Mouse (Mus musculus) MEL (cell line): Measurements from ENCODE around the gene Ttc32. TPM values are rescaled to one million over a fixed set of nuclear protein-coding genes. Genes with fewer than 3 reads are reported as not detected.

Experiments used
- DNase-seq: peaks from one replicate; pipeline ENCODE4 v3.0.0; 2011; ENCODE audit warnings: low read depth, low spot score
- H3K27ac ChIP-seq: 2 replicates; pipeline ENCODE4 v1.5.1; 2012; ENCODE audit warnings: low read depth, mild to moderate bottlenecking, control low read depth, low read length, moderate library complexity; ENCODE audit not compliant: control insufficient read depth
- H3K27me3 ChIP-seq, 2 experiments: fragments of 150-350 bp in 1 of 2; sonication (generic) in 1 of 2; 2 replicates each; pipeline ENCODE4 v1.6.1; 2012; ENCODE audit warnings: low read length in 2 of 2, mild to moderate bottlenecking in 2 of 2, improper control_type of control experiment in 1 of 2, moderate library complexity in 1 of 2; ENCODE audit not compliant: insufficient read depth in 2 of 2, control insufficient read depth in 1 of 2
- H3K36me3 ChIP-seq, 2 experiments: 2 replicates each; pipeline ENCODE4 v1.6.1; 2012 to 2014; ENCODE audit warnings: low read length in 2 of 2, improper control_type of control experiment in 1 of 2, inconsistent platforms in 1 of 2, mild to moderate bottlenecking in 1 of 2; ENCODE audit not compliant: insufficient read depth in 2 of 2, control insufficient read depth in 1 of 2
- H3K4me1 ChIP-seq, 2 experiments: fragments of 150-350 bp in 1 of 2; sonication (generic) in 1 of 2; 2 replicates each; pipeline ENCODE4 v1.6.1; 2012; ENCODE audit warnings: low read length in 2 of 2, improper control_type of control experiment in 1 of 2, mild to moderate bottlenecking in 1 of 2; ENCODE audit not compliant: insufficient read depth in 2 of 2, control insufficient read depth in 1 of 2
- H3K4me3 ChIP-seq, 2 experiments: fragments of 150-350 bp in 1 of 2; sonication (generic) in 1 of 2; 2 replicates each; pipeline ENCODE4 v1.5.1; 2012; ENCODE audit warnings: low read depth in 2 of 2, low read length in 2 of 2, mild to moderate bottlenecking in 2 of 2, moderate library complexity in 2 of 2, control low read depth in 1 of 2, improper control_type of control experiment in 1 of 2; ENCODE audit not compliant: control insufficient read depth in 1 of 2, insufficient read depth in 1 of 2
- H3K79me2 ChIP-seq: 2 replicates; pipeline ENCODE4 v1.6.1; 2012; ENCODE audit warnings: mild to moderate bottlenecking, low read length, moderate library complexity; ENCODE audit not compliant: control insufficient read depth, poor library complexity, insufficient read depth
- H3K9ac ChIP-seq: 2 replicates; pipeline ENCODE4 v1.6.1; 2012; ENCODE audit warnings: low read depth, mild to moderate bottlenecking, control low read depth, low read length, moderate library complexity; ENCODE audit not compliant: control insufficient read depth, poor library complexity, severe bottlenecking
- H3K9me3 ChIP-seq: fragments of 150-350 bp; sonication (generic); replicated peaks from 2 replicates; pipeline ENCODE4 v1.6.1; 2012; ENCODE audit warnings: mild to moderate bottlenecking, low read length, improper control_type of control experiment, moderate library complexity; ENCODE audit not compliant: insufficient read depth
- CHD2 ChIP-seq: IDR thresholded peaks from 2 replicates; pipeline ENCODE4 v1.6.1; 2011; ENCODE audit warnings: low read length, improper control_type of control experiment
- E2F4 ChIP-seq: IDR thresholded peaks from 2 replicates; pipeline ENCODE4 v1.6.1; 2011; ENCODE audit warnings: low read depth, low read length, improper control_type of control experiment, borderline replicate concordance
- HCFC1 ChIP-seq: IDR thresholded peaks from 2 replicates; pipeline ENCODE4 v1.6.1; 2012; ENCODE audit warnings: low read depth, mild to moderate bottlenecking, inconsistent platforms, low read length, improper control_type of control experiment, moderate library complexity
- JUND ChIP-seq: IDR thresholded peaks from 2 replicates; pipeline ENCODE4 v1.6.1; 2011; ENCODE audit warnings: low read depth, mild to moderate bottlenecking, improper control_type of control experiment, low read length
- MYB ChIP-seq: IDR thresholded peaks from 2 replicates; pipeline ENCODE4 v1.6.1; 2011; ENCODE audit warnings: mild to moderate bottlenecking, low read depth, low read length, improper control_type of control experiment
- MYC ChIP-seq: IDR thresholded peaks from 2 replicates; pipeline ENCODE4 v1.6.1; 2011; ENCODE audit warnings: low read depth, mild to moderate bottlenecking, low read length, improper control_type of control experiment, moderate library complexity
- RAD21 ChIP-seq: IDR thresholded peaks from 2 replicates; pipeline ENCODE4 v1.6.1; 2011; ENCODE audit warnings: mild to moderate bottlenecking, low read depth, low read length, improper control_type of control experiment
- RCOR1 ChIP-seq: IDR thresholded peaks from 2 replicates; pipeline ENCODE4 v1.6.1; 2012; ENCODE audit warnings: low read depth, mild to moderate bottlenecking, inconsistent platforms, low read length, improper control_type of control experiment
- TAL1 ChIP-seq: IDR thresholded peaks from 2 replicates; pipeline ENCODE4 v1.6.1; 2012; ENCODE audit warnings: mild to moderate bottlenecking, inconsistent platforms, low read length, moderate library complexity, mixed read lengths
- TBP ChIP-seq: IDR thresholded peaks from 2 replicates; pipeline ENCODE4 v1.8.0; 2011; ENCODE audit warnings: low read depth, low read length, improper control_type of control experiment
- USF1 ChIP-seq: IDR thresholded peaks from 2 replicates; pipeline ENCODE4 v1.6.1; 2014; ENCODE audit warnings: low read depth, mild to moderate bottlenecking, inconsistent platforms, low read length, improper control_type of control experiment, moderate library complexity
- ZMIZ1 ChIP-seq: IDR thresholded peaks from 2 replicates; pipeline ENCODE4 v1.6.1; 2012; ENCODE audit warnings: low read depth, mild to moderate bottlenecking, inconsistent platforms, low read length, improper control_type of control experiment, moderate library complexity
- ZNF384 ChIP-seq: IDR thresholded peaks from 2 replicates; pipeline ENCODE4 v1.6.1; 2012; ENCODE audit warnings: low read depth, mild to moderate bottlenecking, inconsistent platforms, low read length, improper control_type of control experiment
- polyA plus RNA-seq, 2 experiments: library from polyadenylated mRNA; stranded (reverse) in 1 of 2; unstranded in 1 of 2; fragments of >175 nt in 1 of 2; fragments of >200 nt in 1 of 2; gene quantifications; 2 replicates each; pipeline versions ENCODE4 v1.2.1 to v1.2.4; 2012; ENCODE audit warnings: low replicate concordance in 2 of 2, low read depth in 1 of 2; ENCODE audit not compliant: insufficient read length in 2 of 2, insufficient read depth in 1 of 2, missing spikeins in 1 of 2
- total RNA-seq: library from RNA; depleted of rRNA; stranded (reverse); fragments of 300-350 nt; gene quantifications from 2 replicates; pipeline ENCODE4 v1.2.3, GENCODE M21; 2012

The Ttc32 gene
- total and polyA plus RNA-seq, 3 experiments: 7.3 to 7.4 TPM; not detected in 1

DNA sequence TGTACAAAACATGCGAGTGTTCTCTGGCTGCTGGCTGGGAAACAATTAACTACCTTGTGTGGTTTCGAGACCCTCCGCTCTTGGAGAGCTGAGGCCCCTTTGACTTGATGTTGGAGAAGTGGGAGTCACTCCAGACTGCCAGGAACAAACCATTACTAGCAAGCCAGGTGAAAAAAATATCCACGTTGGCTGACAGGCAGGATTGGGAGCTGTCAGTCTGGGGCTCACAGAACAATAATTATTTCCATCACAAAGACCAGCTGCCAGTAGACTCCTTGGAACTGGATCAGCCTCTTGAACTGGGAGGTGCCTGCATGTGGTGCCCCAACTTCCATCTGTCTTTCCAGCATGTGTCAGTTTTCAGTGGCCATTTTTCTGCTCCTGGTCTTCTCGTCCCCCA lies 12.5 kb downstream of the Ttc32 start:
- Histone ChIP-seq H3K9me3 (no peaks in the 10 kb centered on the region), H3K4me1 (no peaks in the 10 kb centered on the region), H3K27me3 (no peaks in the 10 kb centered on the region), H3K9ac (no peak overlapping the region), H3K4me3 (no peak overlapping the region), H3K27ac (no peak overlapping the region), H3K79me2 (no peaks in the 10 kb centered on the region), H3K36me3 (no peaks in the 10 kb centered on the region)
- DNase-seq: no peak
- no peak for TF ChIP-seq TAL1

DNA sequence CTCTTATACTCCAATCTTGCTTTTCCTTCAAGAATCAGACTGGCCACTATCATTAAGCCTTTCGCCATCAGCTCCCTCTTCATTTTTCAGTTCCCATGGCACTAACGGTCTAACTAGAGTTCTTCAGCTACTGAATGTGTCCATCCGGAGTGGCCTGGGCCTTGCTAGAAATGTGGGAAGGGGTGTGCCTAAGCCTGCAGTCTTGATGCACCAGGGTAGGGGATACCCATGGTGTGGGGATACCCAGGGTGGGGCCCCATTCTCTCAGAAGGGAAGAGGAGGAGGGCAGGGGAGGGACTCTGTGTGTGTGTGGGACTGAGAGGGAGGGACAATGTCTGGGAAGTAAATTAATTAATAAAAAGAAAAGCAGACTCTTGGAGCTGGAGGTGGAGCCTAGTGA lies 13.0 kb downstream of the Ttc32 start:
- TF ChIP-seq HCFC1 (no peak), CHD2 (no peak), RAD21 (no peak), USF1 (no peak), MYB (no peak), ZMIZ1 (no peak), JUND (no peak), RCOR1 (no peak), E2F4 (no peak)
- no peaks in the 10 kb centered on the region for H3K4me1 ChIP-seq
- H3K27me3 ChIP-seq: no peaks in the 10 kb centered on the region
- no peak overlapping the region for H3K9ac ChIP-seq
- H3K9me3 ChIP-seq: no peaks in the 10 kb centered on the region
- no peak overlapping the region for H3K4me3 ChIP-seq
- no peaks in the 10 kb centered on the region for H3K79me2 ChIP-seq
- no peaks in the 10 kb centered on the region for H3K36me3 ChIP-seq
- DNase-seq: no peak
- H3K27ac ChIP-seq: no peak overlapping the region

DNA sequence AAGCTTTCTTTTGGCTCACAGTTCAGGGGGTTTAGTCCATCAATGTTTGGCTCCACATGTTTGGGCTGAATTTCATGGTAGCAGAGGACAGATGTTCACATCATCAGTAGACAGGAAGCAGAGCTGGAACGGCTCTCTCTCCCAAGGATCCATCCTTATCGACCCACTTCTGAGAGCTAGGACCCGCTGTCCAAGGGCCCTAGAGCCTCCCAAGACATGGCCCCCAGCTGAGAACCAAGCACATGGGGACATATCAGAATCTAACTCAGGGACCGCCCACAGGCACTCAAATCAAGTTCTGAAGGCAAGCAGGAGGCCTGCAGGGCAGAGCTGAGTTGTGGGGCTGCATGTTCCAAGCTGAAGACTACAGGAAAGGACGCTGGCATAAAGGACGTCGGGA lies 14.9 kb downstream of the Ttc32 start:
- H3K27ac ChIP-seq: no peak overlapping the region
- no peak overlapping the region for H3K4me3 ChIP-seq
- no peaks in the 10 kb centered on the region for H3K9me3 ChIP-seq
- H3K4me1 ChIP-seq: no peaks in the 10 kb centered on the region
- H3K9ac ChIP-seq: no peak overlapping the region
- TF ChIP-seq USF1: no peak
- TF ChIP-seq TBP: no peak
- TF ChIP-seq TAL1: no peak
- TF ChIP-seq MYC: no peak
- TF ChIP-seq ZNF384: no peak
- no peaks in the 10 kb centered on the region for H3K36me3 ChIP-seq
- H3K79me2 ChIP-seq: no peaks in the 10 kb centered on the region
- H3K27me3 ChIP-seq: no peaks in the 10 kb centered on the region
- no peak for DNase-seq
